Mouse (Mus musculus): ENCODE results near the gene Mns1. TPM values are rescaled to one million over a fixed set of nuclear protein-coding genes. Genes with fewer than 3 reads are reported as not detected.
"Not testable (repeated sequence)": the region's sequence is repeated elsewhere in the genome, so short reads cannot be mapped to it uniquely, and the experiment has no call there.

The Mns1 gene
- not detected in 2 replicates for polyA plus RNA-seq (2012; ENCODE audit: insufficient read depth, insufficient read length, low replicate concordance, missing spikeins)

DNA sequence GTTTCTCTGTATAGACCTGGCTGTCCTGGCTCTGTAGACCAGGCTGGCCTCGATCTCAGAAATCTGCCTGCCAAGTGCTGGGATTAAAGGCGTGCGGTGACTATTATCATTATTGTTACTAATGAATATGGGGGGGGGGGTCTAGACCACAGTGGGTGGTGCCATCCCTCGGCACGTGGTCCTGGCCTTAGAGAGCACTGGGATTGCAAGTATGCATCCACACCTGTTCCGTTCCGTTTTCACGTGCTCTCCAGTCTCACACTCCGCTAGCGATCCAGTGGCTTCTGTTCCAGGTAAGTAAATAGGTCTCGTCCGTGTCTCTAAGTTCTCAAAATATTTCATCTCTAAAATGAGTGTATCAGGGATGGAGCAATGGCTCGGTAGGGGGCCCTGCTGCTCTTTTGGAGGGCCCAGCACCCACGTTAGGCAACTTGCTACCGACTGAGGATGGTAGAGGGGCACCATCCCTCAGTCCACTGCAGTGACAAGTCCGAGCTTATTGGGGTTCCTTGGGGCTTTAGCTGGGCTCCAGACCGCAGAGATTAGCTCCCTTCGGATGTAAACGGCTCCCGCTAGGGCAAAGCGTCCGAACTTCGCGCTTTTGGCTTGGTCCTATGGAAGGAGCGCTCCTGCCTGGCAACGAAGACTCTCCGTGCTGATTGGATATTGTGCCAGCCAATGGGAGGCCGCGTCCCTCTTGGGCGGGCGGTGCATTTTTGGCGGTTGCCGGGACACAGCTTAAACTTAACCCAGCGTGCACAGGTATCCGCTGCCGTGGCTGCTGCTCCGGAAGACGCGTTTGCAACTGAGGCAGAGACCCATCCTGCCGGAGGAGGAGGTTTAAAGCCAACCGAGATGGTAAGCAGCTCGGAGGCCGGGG is at the start of gene Mns1:
TSS of gene Mns1 (plus strand) at position 190 of the 880 bp plus-strand sequence.
- H3K4me1 ChIP-seq (ENCODE audit: control insufficient read depth, insufficient read depth, low read length), result no peaks in the 10 kb centered on the region; the same call in 1 of the 2 replicates
- WGBS, result 1% methylated on average over 43 of the region's 43 CpGs
- H3K4me3 ChIP-seq (ENCODE audit: insufficient read depth, low read depth, low read length), result peak within 1 kb of the TSS; percentile 84
- H3K27ac ChIP-seq (ENCODE audit: insufficient read depth, low read depth, low read length), result no peak within 1 kb of the TSS
- TF ChIP-seq POLR2A (IDR thresholded peaks at IDR 0.05; ENCODE audit: insufficient read depth, low read depth, low read length), result no peak
- no peak for TF ChIP-seq CTCF (IDR thresholded peaks at IDR 0.05; ENCODE audit: insufficient read depth, low read depth, low read length)

- no peak overlapping the region for H3K4me3 ChIP-seq (ENCODE audit: insufficient read depth, low read depth, low read length)
- H3K27ac ChIP-seq (ENCODE audit: insufficient read depth, low read depth, low read length), result no peak overlapping the region
- peaks cover 15% of the 10 kb centered on the region for H3K4me1 ChIP-seq (ENCODE audit: control insufficient read depth, insufficient read depth, low read length)
- TF ChIP-seq CTCF (IDR thresholded peaks at IDR 0.05; ENCODE audit: insufficient read depth, low read depth, low read length), result no peak
- TF ChIP-seq POLR2A (IDR thresholded peaks at IDR 0.05; ENCODE audit: insufficient read depth, low read depth, low read length), result no peak
- 88% methylated on average over 4 of the region's 4 CpGs for WGBS
Observed at GRCm38 (mm10) chr9:72388934-72389333, 48.9 kb upstream of the Mns1 start.

DNA sequence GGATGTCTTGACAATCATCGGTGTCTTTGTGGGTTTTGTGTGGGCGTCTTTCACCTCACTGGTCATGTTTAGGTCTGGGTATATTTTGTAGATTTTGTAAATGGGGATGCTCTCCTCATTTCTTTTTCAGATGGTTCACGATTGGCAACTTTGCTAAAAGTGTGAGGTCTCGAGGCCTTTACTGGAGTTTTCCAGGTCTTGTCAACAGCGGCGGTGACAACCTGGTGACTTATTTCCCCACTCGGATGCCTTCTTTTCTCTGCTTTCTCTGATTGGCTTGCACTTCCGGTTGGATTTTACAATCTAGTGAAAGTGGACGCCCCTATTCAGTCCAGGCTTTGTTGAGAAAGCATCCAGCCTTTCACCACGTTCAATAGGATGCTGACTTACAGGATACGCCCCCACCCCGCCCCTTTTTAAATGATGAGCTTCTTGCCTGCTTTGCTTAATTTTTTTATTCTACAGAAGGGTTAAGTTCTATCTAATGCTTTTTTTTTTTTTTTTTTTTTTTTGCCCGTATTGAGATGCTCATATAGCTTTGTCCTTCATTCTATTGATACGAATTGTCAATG is 48.3 kb upstream of the Mns1 start:
- 65% methylated on average over 14 of the region's 14 CpGs for WGBS
- no peak overlapping the region for H3K27ac ChIP-seq (ENCODE audit: insufficient read depth, low read depth, low read length)
- no peak for TF ChIP-seq CTCF (IDR thresholded peaks at IDR 0.05; ENCODE audit: insufficient read depth, low read depth, low read length)
- no peak for TF ChIP-seq POLR2A (IDR thresholded peaks at IDR 0.05; ENCODE audit: insufficient read depth, low read depth, low read length)

GRCm38 (mm10) chr9:72390321-72391077 is 47.3 kb upstream of the Mns1 start:
- WGBS, result 70% methylated on average over 12 of the region's 12 CpGs
- Histone ChIP-seq H3K27ac (ENCODE audit: insufficient read depth, low read depth, low read length) (no peak overlapping the region), H3K4me1 (ENCODE audit: control insufficient read depth, insufficient read depth, low read length) (peaks cover 20% of the 10 kb centered on the region), H3K4me3 (ENCODE audit: insufficient read depth, low read depth, low read length) (no peak overlapping the region)
- TF ChIP-seq CTCF (IDR thresholded peaks at IDR 0.05; ENCODE audit: insufficient read depth, low read depth, low read length) (0 out of 2 replicates have a peak, but pooled peaks have one; percentile 5), POLR2A (IDR thresholded peaks at IDR 0.05; ENCODE audit: insufficient read depth, low read depth, low read length) (no peak)

More for the DNA sequence above, 48.3 kb upstream of the Mns1 start:
- Histone ChIP-seq H3K4me1 (ENCODE audit: control insufficient read depth, insufficient read depth, low read length) (peaks cover 20% of the 10 kb centered on the region), H3K4me3 (ENCODE audit: insufficient read depth, low read depth, low read length) (no peak overlapping the region)

DNA sequence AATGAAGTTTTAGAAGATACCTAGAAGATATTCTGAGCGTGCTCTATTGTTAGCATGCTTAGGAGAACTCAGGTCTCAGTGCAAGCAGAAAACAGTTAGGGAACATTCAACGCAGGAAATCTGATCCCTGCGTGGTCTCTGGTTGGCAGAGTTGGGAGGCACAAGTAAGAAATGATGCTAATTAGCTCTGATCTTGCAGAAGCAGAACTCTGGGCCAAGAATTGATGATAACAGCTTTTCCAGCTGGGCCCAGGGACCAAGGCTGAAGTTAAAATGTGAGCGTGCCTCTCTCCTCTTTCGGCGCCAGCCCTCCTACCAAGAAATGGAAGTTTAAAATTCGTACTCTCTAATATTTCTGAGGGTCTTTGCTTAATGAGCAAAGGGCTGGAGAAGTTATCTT is 45.1 kb upstream of the Mns1 start:
- no peak overlapping the region for H3K27ac ChIP-seq (ENCODE audit: insufficient read depth, low read depth, low read length)
- 57% methylated on average over 7 of the region's 7 CpGs for WGBS
- TF ChIP-seq CTCF (IDR thresholded peaks at IDR 0.05; ENCODE audit: insufficient read depth, low read depth, low read length) (no peak), POLR2A (IDR thresholded peaks at IDR 0.05; ENCODE audit: insufficient read depth, low read depth, low read length) (no peak)

GRCm38 (mm10) chr9:72393238-72393637 is 44.6 kb upstream of the Mns1 start:
- Histone ChIP-seq H3K4me1 (ENCODE audit: control insufficient read depth, insufficient read depth, low read length) (peaks cover 20% of the 10 kb centered on the region), H3K27ac (ENCODE audit: insufficient read depth, low read depth, low read length) (0 out of 2 replicates have a peak overlapping the region, but pooled peaks have one; percentile 20), H3K4me3 (ENCODE audit: insufficient read depth, low read depth, low read length) (no peak overlapping the region)
- WGBS, result 48% methylated on average over 15 of the region's 15 CpGs
- TF ChIP-seq CTCF (IDR thresholded peaks at IDR 0.05; ENCODE audit: insufficient read depth, low read depth, low read length) (no peak), POLR2A (IDR thresholded peaks at IDR 0.05; ENCODE audit: insufficient read depth, low read depth, low read length) (no peak)

More for the DNA sequence above, 45.1 kb upstream of the Mns1 start:
- H3K4me3 ChIP-seq (ENCODE audit: insufficient read depth, low read depth, low read length), result no peak overlapping the region
- H3K4me1 ChIP-seq (ENCODE audit: control insufficient read depth, insufficient read depth, low read length), result peaks cover 20% of the 10 kb centered on the region

DNA sequence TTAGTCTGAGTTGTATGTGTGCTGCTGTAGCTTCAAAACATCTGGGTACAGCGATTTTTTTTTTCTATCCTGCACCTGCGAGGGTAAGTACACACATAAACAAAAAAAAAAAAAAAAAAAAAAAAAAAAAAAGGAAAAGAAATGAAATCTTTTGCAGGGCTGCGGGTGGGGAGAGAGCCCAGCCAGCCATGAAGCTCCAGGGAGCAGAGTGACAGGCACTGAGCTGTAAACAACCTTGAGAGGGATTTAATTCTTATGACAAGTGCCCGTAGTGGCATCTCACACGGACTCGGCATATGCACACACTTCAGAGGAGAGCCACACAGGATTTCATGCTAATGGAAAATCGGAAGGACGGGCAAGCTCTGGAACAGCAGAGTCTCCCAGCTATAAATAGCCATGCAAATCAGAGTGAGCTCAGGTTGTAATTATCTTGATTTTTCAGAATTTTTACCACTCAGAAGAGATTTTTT is 43.9 kb upstream of the Mns1 start:
- 22% methylated on average over 8 of the region's 8 CpGs for WGBS
- no peak overlapping the region for H3K4me3 ChIP-seq (ENCODE audit: insufficient read depth, low read depth, low read length)
- no peak overlapping the region for H3K27ac ChIP-seq (ENCODE audit: insufficient read depth, low read depth, low read length)

DNA sequence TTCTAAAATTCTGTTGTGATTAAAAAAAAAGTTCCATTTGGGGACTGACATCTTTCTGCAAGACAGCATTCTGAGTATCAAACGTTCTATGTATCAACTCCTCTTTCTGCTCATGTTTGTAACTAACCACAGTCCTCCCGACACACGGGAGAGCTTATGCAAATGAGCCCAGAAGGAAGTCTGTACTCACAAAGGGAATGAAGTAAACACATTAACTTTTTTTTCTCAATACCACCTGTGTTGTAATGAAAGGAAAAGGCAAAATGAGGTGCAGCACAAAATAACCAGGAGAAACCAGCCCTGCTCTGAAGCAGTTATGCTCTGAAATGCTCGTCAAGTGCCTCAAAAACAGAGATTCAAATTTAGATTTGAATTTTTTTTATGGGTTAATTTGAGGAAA is 37.7 kb upstream of the Mns1 start:
- TF ChIP-seq POLR2A (IDR thresholded peaks at IDR 0.05; ENCODE audit: insufficient read depth, low read depth, low read length) (no peak), CTCF (IDR thresholded peaks at IDR 0.05; ENCODE audit: insufficient read depth, low read depth, low read length) (no peak)
- Histone ChIP-seq H3K27ac (ENCODE audit: insufficient read depth, low read depth, low read length) (no peak overlapping the region), H3K4me3 (ENCODE audit: insufficient read depth, low read depth, low read length) (no peak overlapping the region), H3K4me1 (ENCODE audit: control insufficient read depth, insufficient read depth, low read length) (peaks cover 5% of the 10 kb centered on the region)
- 40% methylated on average over 4 of the region's 4 CpGs for WGBS

More for the DNA sequence above, 43.9 kb upstream of the Mns1 start:
- peaks cover 20% of the 10 kb centered on the region for H3K4me1 ChIP-seq (ENCODE audit: control insufficient read depth, insufficient read depth, low read length)
- no peak for TF ChIP-seq POLR2A (IDR thresholded peaks at IDR 0.05; ENCODE audit: insufficient read depth, low read depth, low read length)
- no peak for TF ChIP-seq CTCF (IDR thresholded peaks at IDR 0.05; ENCODE audit: insufficient read depth, low read depth, low read length)

- WGBS, result 77% methylated on average over 4 of the region's 4 CpGs
- not testable (repeated sequence) for H3K4me3 ChIP-seq (ENCODE audit: insufficient read depth, low read depth, low read length); H3K27ac ChIP-seq (ENCODE audit: insufficient read depth, low read depth, low read length); H3K4me1 ChIP-seq (ENCODE audit: control insufficient read depth, insufficient read depth, low read length)
Observed at GRCm38 (mm10) chr9:72401769-72402168, 36.0 kb upstream of the Mns1 start.
